Mouse (Mus musculus) C2C12 (cell line): ENCODE results near the gene Gnl1.

ENCODE experiments used
- CEBPB ChIP-seq: IDR thresholded peaks from one replicate; pipeline ENCODE4 v1.6.1; 2011; ENCODE audit warnings: low read depth, mild to moderate bottlenecking, control low read depth, moderate library complexity
- CTCF ChIP-seq: IDR thresholded peaks from one replicate; pipeline ENCODE4 v1.5.1; 2011; ENCODE audit not compliant: control insufficient read depth, insufficient read depth, insufficient read length
- FOSL1 ChIP-seq: IDR thresholded peaks from one replicate; pipeline ENCODE4 v1.8.0; 2011; ENCODE audit warnings: mild to moderate bottlenecking, low read length; ENCODE audit not compliant: poor library complexity, insufficient read depth, severe bottlenecking
- MAX ChIP-seq: IDR thresholded peaks from one replicate; pipeline ENCODE4 v1.6.1; 2011; ENCODE audit warnings: mild to moderate bottlenecking, control low read depth
- MYOG ChIP-seq: IDR thresholded peaks from one replicate; pipeline ENCODE4 v1.6.1; 2011; ENCODE audit not compliant: control insufficient read depth, insufficient read length; ENCODE audit errors: extremely low read depth
- USF1 ChIP-seq: IDR thresholded peaks from one replicate; pipeline ENCODE4 v1.6.1; 2011; ENCODE audit warnings: low read depth, mild to moderate bottlenecking, control low read depth, moderate library complexity

GRCm38 (mm10) chr17:35999356-35999755 lies 19.7 kb downstream of the Gnl1 start:
- TF ChIP-seq CTCF: no peak
- TF ChIP-seq FOSL1: no peak
- TF ChIP-seq USF1: no peak
- no peak for TF ChIP-seq MYOG
- no peak for TF ChIP-seq MAX
- no peak for TF ChIP-seq CEBPB
